Mouse (Mus musculus) testis, adult 2 months (tissue): ENCODE measurements around the gene Agps.

Experiments
- CTCF ChIP-seq: fragments of 200-500 bp; IDR thresholded peaks from 2 replicates; pipeline ENCODE4 v1.5.1; 2012; ENCODE audit warnings: low read depth, mild to moderate bottlenecking, inconsistent platforms, low read length, moderate library complexity; ENCODE audit not compliant: control insufficient read depth, insufficient read depth, insufficient replicate concordance
- POLR2A ChIP-seq: fragments of 200-500 bp; IDR thresholded peaks from 2 replicates; pipeline ENCODE4 v1.6.1; 2012; ENCODE audit warnings: low read depth, mild to moderate bottlenecking, inconsistent platforms, low read length, moderate library complexity; ENCODE audit not compliant: control insufficient read depth

- TF ChIP-seq CTCF (no peak), POLR2A (no peak)
Observed at GRCm38 (mm10) chr2:75798434-75798970, 33.5 kb upstream of the Agps start.
